Mouse (Mus musculus) kidney, embryonic 16.5 days (tissue): ENCODE data around the gene Col25a1. TPM values are rescaled to one million over a fixed set of nuclear protein-coding genes. Genes with fewer than 3 reads are reported as not detected.
A peak's percentile ranks its signal among the peaks of the same experiment; 100 is the strongest.

Experiments used
- ATAC-seq: fragments of 200-750 bp; cut with Nextera tagmentation; 2 replicates; pipeline ENCODE4 v1.8.0; 2017; ENCODE audit warnings: moderate TSS enrichment; ENCODE audit not compliant: low FRiP score, low TSS enrichment
- H3K27ac ChIP-seq: fragments of 300-500 bp; sonication (generic); 2 replicates; pipeline ENCODE4 v1.5.1; 2014; ENCODE audit warnings: low read length
- H3K27me3 ChIP-seq: fragments of 300-500 bp; sonication (generic); 2 replicates; pipeline ENCODE4 v1.6.1; 2014; ENCODE audit warnings: low read length, control low read depth, mixed read lengths; ENCODE audit not compliant: insufficient read depth
- H3K36me3 ChIP-seq: fragments of 300-500 bp; sonication (generic); 2 replicates; pipeline ENCODE4 v1.6.1; 2014; ENCODE audit warnings: low read length, control low read depth, mixed read lengths; ENCODE audit not compliant: insufficient read depth
- H3K4me1 ChIP-seq: fragments of 300-500 bp; sonication (generic); 2 replicates; pipeline ENCODE4 v1.6.1; 2014; ENCODE audit warnings: low read length, control low read depth, mixed read lengths; ENCODE audit not compliant: insufficient read depth
- H3K4me2 ChIP-seq: fragments of 300-500 bp; sonication (generic); replicated peaks from 2 replicates; pipeline ENCODE4 v1.6.1; 2014; ENCODE audit warnings: low read depth, low read length
- H3K4me3 ChIP-seq: fragments of 300-500 bp; sonication (generic); 2 replicates; pipeline ENCODE4 v1.5.1; 2014; ENCODE audit warnings: mild to moderate bottlenecking, low read length
- H3K9ac ChIP-seq: fragments of 300-500 bp; sonication (generic); replicated peaks from 2 replicates; pipeline ENCODE4 v1.6.1; 2014; ENCODE audit warnings: low read length
- H3K9me3 ChIP-seq: fragments of 300-500 bp; sonication (generic); 2 replicates; pipeline ENCODE4 v1.6.1; 2016; ENCODE audit warnings: low read length, control low read depth
- WGBS: fragments of 180-500 bp; shearing (Covaris S2); extraction: QIAGEN DNeasy Blood & Tissue Kit; methylation state at CpG from one replicate; pipeline ENCODE4 v1.1.7; 2014; 5-methylcytosine and 5-hydroxymethylcytosine counted together
- polyA plus RNA-seq: library from polyadenylated mRNA; unstranded; fragments of >200 nt; fragmentation: Nextera tagmentation; extraction: Ambion mirVana; gene quantifications from 2 replicates; pipeline ENCODE4 v1.2.1, GENCODE M21; 2015

Gene Col25a1
- polyA plus RNA-seq, 1 experiment from 2014 or later, result 4.2 TPM

- Histone ChIP-seq H3K4me3 (peak within 1 kb of the TSS; percentile 30), H3K27ac (no peak within 1 kb of the TSS), H3K9me3 (no peaks in the 10 kb centered on the region), H3K4me1 (peaks cover 10% of the 10 kb centered on the region; the same call in 1 of the 2 replicates), H3K4me2 (peak within 1 kb of the TSS; percentile 55), H3K27me3 (no peaks in the 10 kb centered on the region), H3K9ac (no peak within 1 kb of the TSS), H3K36me3 (no peaks in the 10 kb centered on the region)
- peak; percentile 80 for ATAC-seq
- WGBS, result 4% methylated on average over 10 of the region's 10 CpGs
These were observed 486.2 kb downstream of the Col25a1 start, which contains the start of gene Etnppl for GRCm38 (mm10) chr3:130617439-130617898. TSS of gene Etnppl (plus strand) at chr3:130617448.

GRCm38 (mm10) chr3:130620517-130621146 is 489.3 kb downstream of the Col25a1 start:
- Histone ChIP-seq H3K27me3 (no peaks in the 10 kb centered on the region), H3K4me3 (no peak overlapping the region), H3K9ac (no peak overlapping the region), H3K4me1 (peaks cover 8% of the 10 kb centered on the region; the same call in 1 of the 2 replicates), H3K4me2 (no peak overlapping the region), H3K27ac (no peak overlapping the region), H3K36me3 (no peaks in the 10 kb centered on the region), H3K9me3 (no peaks in the 10 kb centered on the region)
- ATAC-seq, result no peak
- 74% methylated on average over 12 of the region's 12 CpGs for WGBS

- Histone ChIP-seq H3K9ac (no peak overlapping the region), H3K9me3 (peaks cover 10% of the 10 kb centered on the region; the same call in 1 of the 2 replicates), H3K4me1 (no peaks in the 10 kb centered on the region), H3K4me3 (no peak overlapping the region), H3K36me3 (no peaks in the 10 kb centered on the region), H3K4me2 (no peak overlapping the region), H3K27me3 (no peaks in the 10 kb centered on the region), H3K27ac (no peak overlapping the region)
- 94% methylated on average over 5 of the region's 5 CpGs for WGBS
- no peak for ATAC-seq
These were observed 497.1 kb downstream of the Col25a1 start for GRCm38 (mm10) chr3:130628358-130628757.

GRCm38 (mm10) chr3:130633859-130634258 is 502.6 kb downstream of the Col25a1 start:
- H3K27me3 ChIP-seq, result no peaks in the 10 kb centered on the region
- H3K9me3 ChIP-seq, result no peaks in the 10 kb centered on the region
- H3K4me3 ChIP-seq, result no peak overlapping the region
- H3K4me1 ChIP-seq, result no peaks in the 10 kb centered on the region
- no peak overlapping the region for H3K4me2 ChIP-seq
- WGBS, result 68% methylated on average over 5 of the region's 5 CpGs
- no peak overlapping the region for H3K27ac ChIP-seq
- H3K36me3 ChIP-seq, result no peaks in the 10 kb centered on the region
- no peak overlapping the region for H3K9ac ChIP-seq
- no peak for ATAC-seq

- no peak overlapping the region for H3K27ac ChIP-seq
- H3K36me3 ChIP-seq, result no peaks in the 10 kb centered on the region
- no peaks in the 10 kb centered on the region for H3K9me3 ChIP-seq
- no peak overlapping the region for H3K9ac ChIP-seq
- no peaks in the 10 kb centered on the region for H3K27me3 ChIP-seq
- ATAC-seq, result no peak
- H3K4me3 ChIP-seq, result no peak overlapping the region
- H3K4me1 ChIP-seq, result no peaks in the 10 kb centered on the region
- 79% methylated on average over 11 of the region's 11 CpGs for WGBS
- no peak overlapping the region for H3K4me2 ChIP-seq
These were observed 515.0 kb downstream of the Col25a1 start for GRCm38 (mm10) chr3:130646110-130646810.

Other genes starting within 250 kb of the Col25a1 start
- gene Casp6, start 230.1 kb upstream of the Col25a1 start, polyA plus RNA-seq, result 78.9 and 83.6 TPM in 2 replicates
- gene Mcub, start 161.3 kb upstream of the Col25a1 start, polyA plus RNA-seq, result 2.1 and 2.8 TPM in 2 replicates
- 35.3 and 41.1 TPM in 2 replicates for gene Sec24b, start 69.9 kb upstream of the Col25a1 start, polyA plus RNA-seq